Mouse (Mus musculus): ENCODE results near the gene Lrrc45.
"Not testable (repeated sequence)": the region's sequence is repeated elsewhere in the genome, so short reads cannot be mapped to it uniquely, and the experiment has no call there.

The Lrrc45 gene

DNA sequence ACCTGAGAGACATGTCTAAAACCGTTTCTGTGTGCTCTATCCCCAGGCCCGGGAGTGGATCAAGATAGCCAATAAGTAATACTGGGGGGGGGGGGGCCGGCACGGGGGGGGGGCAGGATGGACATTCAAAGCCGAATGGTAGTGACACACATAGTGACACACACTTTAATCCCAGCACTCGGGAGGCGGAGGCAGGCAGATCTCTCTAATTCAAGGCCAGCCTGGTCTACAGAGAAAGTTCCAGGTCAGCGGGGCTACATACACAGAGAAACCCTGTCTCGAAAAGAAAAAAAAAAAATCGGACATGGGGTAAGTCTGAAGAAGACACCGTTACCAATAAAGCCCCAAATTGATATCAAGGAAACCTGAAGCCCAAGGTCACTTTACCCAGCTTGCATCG, 13.8 kb downstream of the Lrrc45 start:
- DNase-seq (ENCODE audit: low spot score in 2 of 2) = no peak

DNA sequence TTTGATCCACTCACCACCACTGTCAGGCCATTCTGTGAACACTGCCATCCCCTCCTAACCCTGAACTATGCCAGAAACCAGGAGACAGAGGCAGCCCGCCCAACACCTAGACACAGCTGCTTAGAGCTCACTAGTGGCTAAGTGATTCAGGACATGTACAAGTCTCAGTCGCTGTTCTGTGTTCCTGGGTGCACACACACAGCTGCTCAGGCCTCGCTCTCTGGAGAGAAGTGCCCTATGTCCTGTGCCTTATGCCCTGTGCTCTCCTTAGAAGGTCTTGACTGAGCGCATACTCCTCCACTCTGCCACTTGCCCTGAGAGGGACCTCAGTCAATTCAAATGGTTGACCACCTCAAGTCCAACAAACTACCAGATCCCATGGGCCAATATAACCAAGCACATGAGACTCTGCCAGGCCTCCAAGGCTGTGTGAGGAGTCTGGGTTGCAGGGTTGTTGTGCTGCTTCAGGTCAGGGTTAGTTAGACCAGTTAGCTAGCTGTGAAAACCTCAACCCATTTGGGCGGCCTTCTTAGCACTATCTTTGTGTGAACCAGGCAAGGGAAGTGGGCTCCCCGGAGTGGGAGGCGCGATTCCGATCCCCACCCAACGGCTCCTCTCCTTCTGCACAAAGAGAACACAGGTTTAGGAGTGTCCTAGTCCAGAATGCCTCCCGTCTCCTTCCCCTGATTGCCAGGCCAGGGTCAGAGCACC, 15.0 kb downstream of the Lrrc45 start:
- DNase-seq (ENCODE audit: low spot score in 2 of 2) = no peak

DNA sequence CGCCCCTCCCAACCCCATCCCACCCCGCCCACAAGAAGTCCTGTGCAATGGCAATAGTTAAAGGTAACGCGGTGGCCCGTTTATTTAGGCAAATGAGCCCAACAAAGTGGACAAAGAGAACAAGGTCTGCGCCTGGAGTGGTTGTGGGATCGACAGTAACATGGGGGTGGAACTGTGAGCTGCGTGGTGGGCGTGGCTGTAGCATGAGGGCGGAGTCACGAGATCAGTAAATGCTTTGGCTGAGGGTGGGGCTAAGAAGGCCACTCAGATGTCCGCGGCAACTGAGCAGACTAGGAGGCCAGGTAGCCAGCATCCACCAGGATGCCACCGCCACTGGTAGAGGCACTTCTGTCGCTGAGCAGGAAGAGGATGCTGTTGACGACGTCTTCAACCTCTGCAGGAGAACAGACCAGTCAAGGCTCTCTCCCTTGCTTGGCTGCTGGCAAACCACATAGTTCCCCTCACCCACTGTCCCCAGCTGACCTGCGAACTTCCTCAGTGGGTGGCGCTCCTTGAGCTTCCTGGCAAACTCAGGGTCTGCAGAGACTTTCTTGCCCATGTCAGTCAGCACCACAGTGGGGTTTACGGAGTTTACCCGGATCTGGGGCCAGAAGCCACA, 15.8 kb downstream of the Lrrc45 start:
- not testable (repeated sequence) for DNase-seq (ENCODE audit: low spot score in 2 of 2)

DNA sequence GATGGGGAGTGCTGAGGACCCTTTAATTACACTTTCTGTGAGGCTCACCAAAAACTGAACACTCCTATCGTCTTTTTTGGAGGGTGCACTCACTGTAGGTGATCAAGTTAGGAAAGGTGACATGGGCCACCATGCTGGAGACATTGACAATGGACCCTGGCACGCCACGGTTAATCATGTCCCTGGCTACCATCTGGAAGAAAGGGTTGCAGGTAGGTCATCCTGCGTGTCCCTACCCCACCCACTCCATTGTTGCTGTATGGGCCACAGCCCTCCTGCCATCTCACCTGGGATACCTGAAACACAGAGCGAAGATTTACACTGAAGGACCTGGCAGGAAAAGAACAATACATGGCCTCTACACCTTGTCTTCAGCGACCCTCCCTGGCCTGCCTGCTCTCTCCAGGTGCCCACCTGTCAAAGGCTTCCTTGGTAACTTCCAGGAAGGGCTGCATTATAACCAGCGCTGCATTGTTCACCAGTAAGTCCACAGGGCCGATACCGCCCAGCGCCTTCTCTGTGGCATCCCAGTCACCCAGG, 16.7 kb downstream of the Lrrc45 start:
- no peak for DNase-seq (ENCODE audit: low spot score in 2 of 2)

DNA sequence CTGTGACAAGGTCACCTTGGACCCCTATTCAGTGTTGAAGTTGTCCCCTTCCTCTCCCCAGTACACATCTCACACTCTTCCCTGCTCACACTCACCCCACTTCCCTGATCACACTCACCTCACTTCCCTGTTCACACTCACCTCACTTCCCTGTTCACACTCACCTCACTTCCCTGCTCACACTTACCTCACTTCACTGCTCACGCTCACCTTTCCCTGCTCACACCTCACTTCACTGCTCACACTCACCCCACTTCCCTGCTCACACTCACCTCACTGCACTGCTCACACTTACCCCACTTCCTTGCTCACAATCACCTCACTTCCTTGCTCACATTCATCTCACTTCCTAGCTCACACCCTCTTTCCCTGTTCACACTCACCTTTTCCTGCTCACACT, 17.7 kb downstream of the Lrrc45 start:
- no peak for DNase-seq (ENCODE audit: low spot score in 2 of 2)

DNA sequence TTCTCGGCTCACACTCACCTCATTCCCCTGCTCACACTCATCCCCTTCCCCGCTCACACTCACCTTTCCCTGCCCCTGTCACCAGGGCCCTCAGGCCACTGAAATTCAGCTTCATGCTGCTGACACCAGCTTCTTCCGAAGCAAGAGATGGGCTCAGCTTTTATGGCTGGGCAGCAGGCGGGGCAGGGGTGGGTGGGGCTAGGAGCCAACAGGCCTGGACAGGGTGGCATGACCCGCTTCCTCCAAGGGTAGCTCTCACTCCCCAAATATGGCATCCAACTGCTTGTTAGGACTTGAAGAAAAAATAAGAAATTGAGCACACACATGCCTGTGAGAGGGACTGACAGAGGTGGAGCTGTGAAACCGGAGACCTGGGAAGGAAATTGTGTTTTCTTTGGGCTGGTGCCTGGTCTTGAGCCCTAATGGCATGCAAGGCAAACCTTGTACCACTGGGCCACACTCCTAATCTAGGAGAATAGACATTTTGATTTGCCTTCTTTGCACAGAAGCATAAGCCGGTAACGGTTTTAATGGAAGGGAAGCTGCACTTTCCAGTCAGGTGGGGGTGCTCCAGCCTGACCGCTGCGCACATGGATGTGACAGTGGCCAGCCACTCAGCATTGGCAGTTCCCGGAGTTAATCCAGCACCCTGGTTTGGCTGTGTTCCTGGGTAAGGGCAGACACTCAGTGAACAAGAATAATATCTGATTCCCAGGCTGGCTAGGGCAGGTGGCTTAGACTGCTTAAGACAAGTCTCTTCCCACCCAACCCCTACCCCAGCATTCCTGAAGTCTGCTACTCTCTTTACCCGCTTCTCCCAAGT, 18.3 kb downstream of the Lrrc45 start, which contains the start of gene Cbr2:
Gene Cbr2, minus strand, starts transcription at position 257 of the 823 bp plus-strand sequence.
- DNase-seq (ENCODE audit: low spot score in 2 of 2) = no peak

DNA sequence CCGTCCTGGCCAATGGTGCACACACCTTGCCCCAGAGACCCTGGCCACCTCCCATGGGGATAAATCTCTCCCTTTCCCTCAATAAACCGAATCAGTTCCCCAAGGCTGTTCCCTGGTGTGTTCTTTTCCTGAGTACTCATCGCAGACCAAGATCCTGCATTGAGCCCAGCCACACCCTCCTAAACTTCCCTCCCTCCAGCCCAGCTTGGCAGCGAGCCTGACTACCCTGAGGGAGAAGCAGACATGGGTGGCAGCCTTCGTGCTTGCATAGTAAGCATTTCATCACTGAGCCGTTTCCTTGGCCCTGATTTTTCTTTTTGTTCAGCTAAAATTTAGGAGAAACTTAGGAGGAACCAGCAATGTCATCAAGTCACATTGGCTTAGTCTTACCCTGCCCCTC, 19.8 kb downstream of the Lrrc45 start:
- no peak for DNase-seq (ENCODE audit: low spot score in 2 of 2)

DNA sequence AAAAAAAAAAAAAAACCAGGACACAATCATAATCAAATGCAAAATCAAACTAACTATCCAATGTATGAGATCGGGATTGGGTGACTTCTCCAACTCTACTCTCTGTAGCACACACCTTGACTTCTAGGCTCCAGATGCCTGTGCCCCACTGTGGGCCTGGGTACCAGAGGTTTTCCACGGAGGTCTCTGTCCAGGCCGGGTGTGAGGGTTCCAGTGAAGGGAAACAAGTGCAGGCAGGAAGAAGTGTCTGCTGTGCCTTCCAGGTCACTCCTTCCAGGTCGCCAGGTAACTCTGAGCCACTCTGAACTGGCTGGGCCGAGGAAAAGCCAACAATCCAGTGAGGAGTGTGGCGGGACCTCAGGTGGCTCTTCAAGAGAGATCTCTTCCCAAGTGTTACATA, 22.7 kb downstream of the Lrrc45 start:
- DNase-seq (ENCODE audit: low spot score in 2 of 2) = no peak

DNA sequence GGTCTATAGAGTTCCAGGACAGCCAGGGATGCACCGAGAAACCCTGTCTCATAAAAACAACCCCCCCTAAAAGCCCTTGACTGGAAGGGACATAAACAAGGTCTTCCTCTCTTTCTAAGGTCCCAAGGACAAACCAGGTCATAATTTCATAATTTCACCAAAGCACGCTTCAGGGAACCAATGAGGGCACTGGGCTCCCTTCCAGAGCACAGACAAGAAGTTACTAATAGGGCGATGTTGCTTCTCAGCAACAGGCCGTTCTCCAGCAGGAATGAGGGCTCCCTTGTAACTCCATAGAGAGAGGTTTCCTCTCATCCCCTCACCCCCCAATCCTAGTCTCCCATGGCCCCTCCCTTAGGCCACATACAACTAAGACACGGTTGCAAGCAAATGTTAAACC, 27.3 kb downstream of the Lrrc45 start:
- DNase-seq (ENCODE audit: low spot score in 2 of 2) = no peak

DNA sequence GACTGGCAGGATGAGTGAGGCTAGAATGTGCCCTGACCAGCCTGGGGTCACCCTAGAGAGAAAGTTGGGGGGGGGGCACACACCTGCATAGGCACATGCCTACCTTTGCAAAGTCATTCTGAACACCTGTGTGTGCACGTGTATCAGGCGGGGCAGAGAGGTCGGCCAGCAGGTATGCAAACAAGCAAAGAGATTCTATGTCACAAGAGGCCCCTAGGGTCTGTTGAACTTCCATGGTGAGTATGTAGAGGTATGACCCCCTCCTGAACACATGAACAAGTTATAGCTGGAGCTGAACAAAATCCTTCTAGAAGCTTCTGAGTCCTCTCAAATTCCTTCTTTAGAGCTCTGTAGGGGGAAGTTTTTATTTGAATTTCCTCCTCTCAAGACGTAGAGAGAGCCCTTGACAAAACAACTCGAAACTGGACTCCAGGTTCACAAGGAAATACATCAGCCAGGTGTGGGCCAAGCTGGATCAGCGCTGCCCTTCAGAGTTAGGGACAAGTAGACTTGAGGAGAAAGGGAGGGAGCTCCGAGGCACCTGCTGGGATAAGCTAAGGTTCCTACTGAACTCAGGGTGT, 30.5 kb downstream of the Lrrc45 start:
- no peak for DNase-seq (ENCODE audit: low spot score in 2 of 2)

DNA sequence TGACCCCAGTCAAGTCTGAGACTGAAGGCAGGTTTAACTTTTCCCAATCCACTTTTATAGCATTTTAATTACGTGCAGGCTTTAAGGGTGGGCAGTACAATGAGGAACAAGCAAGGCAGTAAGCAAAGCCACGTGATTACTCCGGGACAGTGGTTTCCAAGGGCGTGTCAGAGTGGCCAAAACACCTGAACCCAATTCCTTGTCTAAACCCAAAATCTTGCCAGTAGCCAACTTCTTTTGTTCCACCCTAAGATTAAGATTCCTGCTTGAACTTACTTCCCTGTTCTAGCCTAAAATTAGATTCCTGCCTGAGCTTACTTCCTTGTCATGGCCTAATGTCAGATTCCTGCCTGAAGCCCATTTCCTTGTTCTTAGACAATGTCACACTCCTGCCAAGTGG, 34.2 kb downstream of the Lrrc45 start:
- DNase-seq (ENCODE audit: low spot score in 2 of 2) = no peak

DNA sequence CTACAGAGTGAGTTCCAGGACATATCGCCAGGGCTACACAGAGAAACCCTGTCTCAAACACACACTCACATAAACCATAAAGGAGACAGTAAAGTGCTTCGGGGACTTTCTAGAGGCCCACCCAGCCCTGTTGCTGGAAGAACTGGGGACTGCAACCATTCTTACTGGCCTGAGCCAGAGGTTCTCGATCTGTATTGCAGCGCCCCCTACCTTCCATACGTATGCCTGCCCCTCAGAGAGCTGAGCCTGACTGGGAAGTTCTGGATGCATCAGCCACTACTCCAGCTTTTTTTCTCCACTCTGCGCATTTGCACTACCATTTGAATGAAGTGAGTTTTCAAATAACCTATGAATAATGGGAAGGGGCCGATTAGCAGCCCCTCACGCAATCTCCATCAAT, 35.7 kb downstream of the Lrrc45 start:
- DNase-seq (ENCODE audit: low spot score in 2 of 2) = peak in 1 of 2 experiments; percentile 22

DNA sequence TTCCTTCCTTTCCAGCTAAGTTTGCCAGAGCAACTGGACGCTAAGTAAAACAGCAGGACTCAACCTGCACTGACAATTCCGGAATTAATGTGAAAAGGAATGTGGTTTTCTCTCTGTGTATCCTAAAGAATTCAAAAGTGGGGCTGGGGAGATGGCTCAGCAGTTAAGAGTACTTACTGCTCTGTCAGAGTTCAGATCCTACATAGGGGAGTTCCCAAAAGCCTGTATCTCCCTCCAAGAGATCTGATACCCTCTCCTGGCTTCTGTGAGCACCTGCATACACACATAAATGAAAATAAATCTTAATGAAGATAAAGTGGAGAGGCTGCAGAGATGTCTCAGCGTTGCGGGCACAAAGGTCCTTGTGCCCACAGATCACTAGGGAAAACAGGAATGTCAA, 37.9 kb downstream of the Lrrc45 start:
- DNase-seq (ENCODE audit: low spot score in 2 of 2) = no peak

DNA sequence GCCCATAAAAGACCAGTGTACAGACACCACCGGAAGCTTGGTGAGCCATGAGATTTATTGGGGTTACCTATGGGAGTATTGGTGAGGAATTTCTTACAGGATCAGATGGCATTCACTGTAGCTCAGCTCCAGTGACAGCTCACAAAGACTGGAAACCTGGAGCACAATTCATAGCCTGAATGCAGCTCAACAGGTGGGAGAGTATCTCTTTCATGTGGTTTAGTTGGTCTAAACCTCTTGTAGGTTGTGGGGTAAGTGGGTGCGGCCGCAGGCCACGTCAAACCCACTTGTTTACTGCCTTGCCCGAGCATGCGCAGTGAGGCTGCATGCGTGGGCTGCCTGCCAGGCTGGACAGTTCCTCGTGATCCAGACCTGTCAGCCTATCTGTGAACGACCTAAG, 46.5 kb downstream of the Lrrc45 start:
- no peak for DNase-seq (ENCODE audit: low spot score in 2 of 2)

DNA sequence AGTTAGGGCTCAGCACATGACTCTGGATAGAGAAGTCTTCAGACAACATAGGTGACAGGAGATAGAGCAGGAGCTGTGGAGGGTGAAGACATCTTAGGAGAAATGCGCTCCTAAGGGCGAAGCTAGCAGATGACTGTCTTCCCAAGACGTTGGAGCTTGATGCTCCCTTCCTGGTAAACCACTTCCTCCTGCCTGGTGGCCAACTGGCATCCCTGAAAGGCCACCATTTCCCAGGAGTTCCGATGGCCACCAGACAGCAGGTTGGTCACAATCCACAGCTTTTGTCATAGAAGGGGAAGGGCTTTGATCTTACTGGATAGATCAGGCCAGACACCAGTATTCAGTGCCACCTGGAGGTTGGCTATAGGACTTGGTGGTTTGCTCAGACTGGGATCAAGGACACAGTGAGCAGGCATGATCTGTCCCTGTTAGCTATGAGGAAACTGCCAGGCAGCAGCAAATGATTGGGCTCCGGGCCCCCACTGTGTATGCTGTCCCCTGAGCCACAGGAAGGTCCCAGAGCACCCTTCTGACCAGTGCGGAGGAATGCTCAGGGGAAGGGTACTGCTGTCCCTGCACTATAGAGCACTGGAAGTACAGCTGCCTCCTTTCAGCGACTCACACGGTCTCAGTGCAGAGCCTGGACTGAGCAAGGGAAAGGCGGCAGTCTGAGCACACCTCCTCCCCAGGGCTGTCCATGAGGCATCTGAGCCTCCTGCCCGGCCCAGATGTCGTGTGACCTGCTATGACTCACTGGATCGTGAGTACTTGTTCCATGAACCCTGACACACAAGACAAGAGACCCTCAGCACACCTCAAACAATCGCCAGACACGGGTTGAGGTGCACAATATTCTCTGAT, 48.3 kb downstream of the Lrrc45 start:
- DNase-seq (ENCODE audit: low spot score in 2 of 2) = no peak

DNA sequence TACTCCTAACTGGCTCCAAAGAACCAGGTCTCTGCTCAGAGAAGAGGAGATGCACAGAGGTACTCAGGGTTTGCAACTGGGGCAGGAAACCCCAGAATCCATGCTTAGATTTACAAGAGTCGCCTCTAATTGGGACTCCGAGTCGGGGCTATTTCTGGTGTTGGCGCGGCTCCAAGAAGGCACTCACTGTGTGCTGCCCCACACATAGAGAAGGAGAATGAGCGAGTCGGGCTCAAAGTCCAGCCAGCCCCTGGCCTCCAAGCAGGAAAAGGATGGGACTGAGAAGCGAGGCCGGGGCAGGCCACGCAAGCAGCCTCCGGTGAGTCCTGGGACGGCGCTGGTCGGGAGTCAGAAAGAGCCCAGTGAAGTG, 48.9 kb downstream of the Lrrc45 start, which contains the start of gene Hmga1b:
Gene Hmga1b, plus strand, starts transcription at position 123 of the 370 bp plus-strand sequence.
- DNase-seq (ENCODE audit: low spot score in 2 of 2) = not testable (repeated sequence)

DNA sequence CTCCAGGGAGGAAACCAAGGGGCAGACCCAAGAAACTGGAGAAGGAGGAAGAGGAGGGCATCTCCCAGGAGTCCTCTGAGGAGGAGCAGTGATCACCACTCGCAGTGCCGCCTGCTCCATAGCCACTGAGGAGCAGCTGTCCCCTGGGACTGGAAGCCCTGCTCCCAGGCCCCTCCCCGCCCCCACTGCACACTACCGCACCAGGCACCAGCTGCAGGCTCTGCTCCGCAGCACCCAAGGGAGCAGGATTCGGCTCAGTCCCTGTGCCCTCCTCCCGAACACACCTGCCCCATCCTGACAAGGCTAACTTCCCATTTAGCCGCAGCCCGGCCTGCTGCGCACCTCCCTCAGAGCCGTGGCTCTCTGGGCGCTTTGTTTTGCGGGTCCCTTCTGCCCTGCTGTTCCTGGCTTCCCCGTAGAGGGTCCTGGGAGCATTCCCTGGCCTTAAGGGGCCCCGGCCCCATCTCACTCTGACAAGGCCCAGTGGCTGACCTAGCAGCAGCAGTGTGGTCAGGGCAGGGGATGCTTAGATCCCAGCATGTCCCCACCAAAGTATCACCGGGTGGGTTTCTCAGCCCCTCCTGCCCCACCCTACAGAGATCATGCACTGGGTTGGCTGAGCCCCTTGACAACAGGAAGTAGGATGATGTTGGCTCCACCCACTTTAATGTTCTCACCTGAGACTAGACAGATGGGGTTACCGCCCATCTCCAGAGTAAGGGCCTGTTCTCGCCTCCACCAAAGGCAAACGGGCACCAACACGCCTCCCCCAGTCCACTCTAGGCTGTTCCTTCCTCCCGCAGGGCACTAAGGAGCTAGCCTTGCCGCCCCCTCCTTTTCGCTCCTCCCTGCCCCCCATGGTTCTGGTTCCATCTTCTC, 49.6 kb downstream of the Lrrc45 start:
- DNase-seq (ENCODE audit: low spot score in 2 of 2) = not testable (repeated sequence)

DNA sequence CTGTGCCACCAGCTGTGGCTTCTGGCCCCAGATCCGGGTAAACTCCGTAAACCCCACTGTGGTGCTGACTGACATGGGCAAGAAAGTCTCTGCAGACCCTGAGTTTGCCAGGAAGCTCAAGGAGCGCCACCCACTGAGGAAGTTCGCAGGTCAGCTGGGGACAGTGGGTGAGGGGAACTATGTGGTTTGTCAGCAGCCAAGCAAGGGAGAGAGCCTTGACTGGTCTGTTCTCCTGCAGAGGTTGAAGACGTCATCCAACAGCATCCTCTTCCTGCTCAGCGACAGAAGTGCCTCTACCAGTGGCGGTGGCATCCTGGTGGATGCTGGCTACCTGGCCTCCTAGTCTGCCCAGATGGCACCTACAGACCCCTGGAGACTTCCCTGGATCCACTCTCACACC, 53.3 kb downstream of the Lrrc45 start:
- not testable (repeated sequence) for DNase-seq (ENCODE audit: low spot score in 2 of 2)

DNA sequence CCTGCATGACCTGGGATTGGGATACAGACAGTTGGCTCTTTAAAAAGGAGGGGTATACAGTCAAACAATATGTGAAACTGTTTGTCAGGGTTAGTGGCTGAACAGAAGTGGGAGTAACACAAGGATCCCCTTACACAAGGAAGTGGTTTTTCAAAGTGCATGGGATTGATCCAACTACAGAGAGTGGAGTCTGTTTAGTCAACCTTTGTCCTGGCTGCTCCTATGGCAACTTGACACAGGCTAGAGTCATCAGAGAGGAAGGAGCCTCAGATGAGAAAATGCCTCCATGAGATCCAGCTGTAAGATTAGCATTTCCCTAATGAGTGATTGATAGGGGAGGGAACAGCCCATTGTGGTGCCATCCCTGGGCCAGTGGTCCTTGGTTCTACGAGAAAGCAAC, 54.5 kb downstream of the Lrrc45 start:
- DNase-seq (ENCODE audit: low spot score in 2 of 2) = no peak

All from spleen, postnatal 14 days (tissue).